ENCODE assay signal across 12 mouse cellular contexts in the genomic region with DNA sequence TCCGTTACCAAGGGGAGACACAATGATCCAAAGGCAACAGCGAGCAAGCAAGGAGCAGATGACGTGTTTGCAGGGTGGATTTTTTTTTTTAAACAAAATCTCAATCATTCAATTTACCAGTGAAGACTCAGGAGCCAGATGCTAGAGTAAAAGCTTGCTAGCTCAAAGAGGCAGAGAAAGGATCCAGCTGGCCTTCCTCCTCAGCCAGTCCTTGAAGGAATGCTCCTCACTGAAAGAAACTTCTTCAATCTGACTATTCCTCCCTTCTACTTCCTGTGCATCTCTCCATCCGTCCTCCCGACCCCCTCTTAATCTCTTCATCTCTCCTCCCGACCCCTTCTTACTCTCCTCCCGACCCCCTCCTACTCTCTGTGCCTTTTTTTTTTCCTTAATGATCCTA. TPM values are rescaled to one million over a fixed set of nuclear protein-coding genes. Genes with fewer than 3 reads are reported as not detected.
"Had no signal": no experiment of that assay in that cellular context is flagged by ENCODE, and none has a peak within 500 bp of the region (broad histone marks: within the 10 kb centered on the region; RNA-seq: fewer than 3 reads in every experiment).

No protein-coding gene starts in this region.

- H3K27me3 ChIP-seq: liver, embryonic 15.5 days; megakaryocyte, embryonic 14.5 days; midbrain, embryonic 15.5 days; neural tube, embryonic 12.5 days had no signal

- H3K27ac ChIP-seq: limb, embryonic 10.5 days; liver, embryonic 15.5 days; midbrain, embryonic 15.5 days; neural tube, embryonic 12.5 days had no signal

- ATAC-seq: midbrain, embryonic 15.5 days had no signal

- H3K9me3 ChIP-seq: limb, embryonic 10.5 days; liver, embryonic 15.5 days; midbrain, embryonic 15.5 days; neural tube, embryonic 12.5 days had no signal

- H3K4me3 ChIP-seq: limb, embryonic 10.5 days; liver, embryonic 15.5 days; megakaryocyte, embryonic 14.5 days; midbrain, embryonic 15.5 days; neural tube, embryonic 12.5 days had no signal

- DNase-seq: kidney, adult 11 months; kidney, adult 9 months; kidney, postnatal 14 days; thymus, postnatal 4 days had no signal

- H3K4me2 ChIP-seq: liver, embryonic 11.5 days; liver, embryonic 15.5 days; midbrain, embryonic 11.5 days; midbrain, embryonic 15.5 days; neural tube, embryonic 12.5 days had no signal

- H3K9ac ChIP-seq: liver, embryonic 15.5 days; midbrain, embryonic 15.5 days; neural tube, embryonic 12.5 days had no signal

- H3K36me3 ChIP-seq: limb, embryonic 10.5 days; liver, embryonic 15.5 days; midbrain, embryonic 15.5 days; neural tube, embryonic 12.5 days had no signal

- H3K4me1 ChIP-seq: limb, embryonic 10.5 days; liver, embryonic 15.5 days; megakaryocyte, embryonic 14.5 days; midbrain, embryonic 15.5 days; neural tube, embryonic 12.5 days had no signal

RNA-seq across cellular contexts. Expression of gene Wwtr1, which starts 20.9 kb away (rescaled TPM):
- total RNA-seq: monocyte, adult 5-6 weeks had no signal
